Mouse (Mus musculus): ENCODE measurements around the gene Ppp1r27. TPM values are rescaled to one million over a fixed set of nuclear protein-coding genes. Genes with fewer than 3 reads are reported as not detected.

The Ppp1r27 gene
- polyA plus RNA-seq, 1 experiment: not detected

- DNase-seq (ENCODE audit: extremely low spot score in 1 of 2, low spot score in 1 of 2): no peak
Measured at GRCm38 (mm10) chr11:120548786-120549167, 2.2 kb downstream of the Ppp1r27 start.

GRCm38 (mm10) chr11:120548214-120548613, 2.7 kb downstream of the Ppp1r27 start:
- DNase-seq (ENCODE audit: extremely low spot score in 1 of 2, low spot score in 1 of 2): no peak

GRCm38 (mm10) chr11:120547469-120547868, 3.5 kb downstream of the Ppp1r27 start:
- peak in 1 of 2 experiments; percentile 18 for DNase-seq (ENCODE audit: extremely low spot score in 1 of 2, low spot score in 1 of 2)

- DNase-seq (ENCODE audit: extremely low spot score in 1 of 2, low spot score in 1 of 2): no peak
Measured at GRCm38 (mm10) chr11:120545964-120546363, 5.0 kb downstream of the Ppp1r27 start.

- no peak for DNase-seq (ENCODE audit: extremely low spot score in 1 of 2, low spot score in 1 of 2)
Measured at GRCm38 (mm10) chr11:120542376-120542775, 8.6 kb downstream of the Ppp1r27 start.

GRCm38 (mm10) chr11:120541907-120542306, 9.0 kb downstream of the Ppp1r27 start:
- DNase-seq (ENCODE audit: extremely low spot score in 1 of 2, low spot score in 1 of 2): no peak

GRCm38 (mm10) chr11:120539285-120540014, 11.5 kb downstream of the Ppp1r27 start:
- DNase-seq (ENCODE audit: extremely low spot score in 1 of 2, low spot score in 1 of 2): no peak

GRCm38 (mm10) chr11:120538955-120539284, 12.0 kb downstream of the Ppp1r27 start:
- no peak for DNase-seq (ENCODE audit: extremely low spot score in 1 of 2, low spot score in 1 of 2)

GRCm38 (mm10) chr11:120538485-120538884, 12.4 kb downstream of the Ppp1r27 start:
- no peak for DNase-seq (ENCODE audit: extremely low spot score in 1 of 2, low spot score in 1 of 2)

GRCm38 (mm10) chr11:120535804-120536203, 15.1 kb downstream of the Ppp1r27 start:
- DNase-seq (ENCODE audit: extremely low spot score in 1 of 2, low spot score in 1 of 2): no peak

GRCm38 (mm10) chr11:120535145-120535544, 15.8 kb downstream of the Ppp1r27 start:
- no peak for DNase-seq (ENCODE audit: extremely low spot score in 1 of 2, low spot score in 1 of 2)

GRCm38 (mm10) chr11:120534093-120534492, 16.8 kb downstream of the Ppp1r27 start:
- no peak for DNase-seq (ENCODE audit: extremely low spot score in 1 of 2, low spot score in 1 of 2)

- no peak for DNase-seq (ENCODE audit: extremely low spot score in 1 of 2, low spot score in 1 of 2)
Measured at GRCm38 (mm10) chr11:120531646-120532045, 19.3 kb downstream of the Ppp1r27 start.

GRCm38 (mm10) chr11:120530085-120530964, 20.6 kb downstream of the Ppp1r27 start, which contains the start of gene Gcgr:
Gene Gcgr, plus strand, starts transcription at chr11:120530699.
- no peak for DNase-seq (ENCODE audit: extremely low spot score in 1 of 2, low spot score in 1 of 2)

- DNase-seq (ENCODE audit: extremely low spot score in 1 of 2, low spot score in 1 of 2): no peak
Measured at GRCm38 (mm10) chr11:120528903-120529302, 22.0 kb downstream of the Ppp1r27 start.

- no peak for DNase-seq (ENCODE audit: extremely low spot score in 1 of 2, low spot score in 1 of 2)
Measured at GRCm38 (mm10) chr11:120527690-120528354, 23.1 kb downstream of the Ppp1r27 start.

- no peak for DNase-seq (ENCODE audit: extremely low spot score in 1 of 2, low spot score in 1 of 2)
Measured at GRCm38 (mm10) chr11:120525959-120526358, 25.0 kb downstream of the Ppp1r27 start.

- no peak for DNase-seq (ENCODE audit: extremely low spot score in 1 of 2, low spot score in 1 of 2)
Measured at GRCm38 (mm10) chr11:120522581-120522980, 28.4 kb downstream of the Ppp1r27 start.

- no peak for DNase-seq (ENCODE audit: extremely low spot score in 1 of 2, low spot score in 1 of 2)
Measured at GRCm38 (mm10) chr11:120520967-120521540, 29.9 kb downstream of the Ppp1r27 start.

- no peak for DNase-seq (ENCODE audit: extremely low spot score in 1 of 2, low spot score in 1 of 2)
Measured at GRCm38 (mm10) chr11:120520498-120520897, 30.4 kb downstream of the Ppp1r27 start.

GRCm38 (mm10) chr11:120519738-120520137, 31.2 kb downstream of the Ppp1r27 start:
- DNase-seq (ENCODE audit: extremely low spot score in 1 of 2, low spot score in 1 of 2): no peak

All from frontal cortex, adult 2 months (tissue).